ENCODE assay signal across 13 mouse cellular contexts in genomic region chr13:85863745-85864144, GRCm38 (mm10).
"Had no signal": no experiment of that assay in that cellular context is flagged by ENCODE, and none has a peak within 500 bp of the region (broad histone marks: within the 10 kb centered on the region; RNA-seq: fewer than 3 reads in every experiment).

No protein-coding gene starts in this region.

- H3K4me1 ChIP-seq: kidney, embryonic 15.5 days; limb, embryonic 10.5 days; liver, embryonic 15.5 days; midbrain, embryonic 13.5 days had no signal

- DNase-seq: kidney, adult 2 months; kidney, postnatal 14 days; lung, adult 2 months; lung, postnatal 36 days; right cerebral cortex, postnatal 14 days; thymus, postnatal 36 days had no signal

- H3K4me3 ChIP-seq: kidney, embryonic 15.5 days; left cerebral cortex, adult 2 months; limb, embryonic 10.5 days; liver, embryonic 15.5 days; midbrain, embryonic 13.5 days had no signal

- H3K4me2 ChIP-seq: kidney, embryonic 15.5 days; liver, embryonic 11.5 days; liver, embryonic 15.5 days; midbrain, embryonic 13.5 days had no signal

- H3K36me3 ChIP-seq: kidney, embryonic 15.5 days; limb, embryonic 10.5 days; liver, embryonic 15.5 days; midbrain, embryonic 13.5 days had no signal

- H3K27me3 ChIP-seq: kidney, embryonic 15.5 days; liver, embryonic 15.5 days; midbrain, embryonic 13.5 days had no signal

- H3K9me3 ChIP-seq: kidney, embryonic 15.5 days; limb, embryonic 10.5 days; liver, embryonic 15.5 days; midbrain, embryonic 13.5 days had no signal

- H3K9ac ChIP-seq: kidney, embryonic 15.5 days; liver, embryonic 15.5 days; midbrain, embryonic 13.5 days had no signal

- ATAC-seq: lung, postnatal 0 days; midbrain, embryonic 13.5 days had no signal

- H3K27ac ChIP-seq: kidney, embryonic 15.5 days; left cerebral cortex, adult 2 months; limb, embryonic 10.5 days; liver, embryonic 15.5 days; midbrain, embryonic 13.5 days had no signal
